Mouse (Mus musculus) 3134 (cell line): ENCODE data around the gene Atrx.
A peak's percentile ranks its signal among the peaks of the same experiment; 100 is the strongest.

Source experiments
- DNase-seq: peaks from one replicate; pipeline ENCODE4 v3.0.0-alpha.2; 2011; ENCODE audit warnings: low spot score; ENCODE audit not compliant: insufficient read length; ENCODE audit errors: extremely low read depth

The Atrx gene

DNA sequence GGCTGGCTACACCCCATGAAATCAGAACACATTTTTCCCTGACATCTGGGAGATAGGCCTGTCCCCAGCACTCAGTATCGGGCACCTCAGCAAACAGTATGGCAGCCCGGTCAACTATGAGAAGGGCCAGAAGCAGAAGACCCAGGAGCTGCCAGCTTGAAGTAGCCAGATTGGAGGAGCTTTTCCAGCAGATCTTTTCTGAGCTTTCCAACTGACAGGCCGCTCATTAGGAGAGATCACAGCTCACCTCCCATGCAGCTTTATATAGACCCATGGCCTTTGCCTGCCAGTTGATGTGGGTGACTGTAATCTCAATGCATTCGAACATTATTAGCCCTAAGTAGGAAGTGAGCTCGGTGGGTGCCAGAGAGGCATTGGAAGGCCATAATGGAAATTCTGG lies 155.9 kb downstream of the Atrx start:
- DNase-seq = no peak

DNA sequence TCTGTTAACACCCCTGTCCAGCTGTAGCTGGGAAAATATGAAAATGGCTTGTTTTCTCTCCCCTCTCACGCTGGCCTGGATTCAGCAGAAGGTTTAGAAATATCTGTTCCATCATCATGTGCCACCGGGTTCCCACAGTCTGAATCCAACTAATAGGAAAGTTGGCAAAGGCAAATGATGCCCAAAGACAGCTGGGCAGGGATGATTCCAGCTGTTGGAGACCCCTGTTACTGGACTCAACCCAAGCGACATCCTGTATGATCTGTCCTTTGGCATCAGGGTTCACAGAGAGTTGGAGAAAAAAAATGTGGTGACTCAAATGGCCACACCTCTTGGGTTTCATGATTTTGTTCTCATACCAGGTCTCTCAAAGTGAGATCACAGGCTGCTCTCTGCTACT lies 161.3 kb downstream of the Atrx start:
- no peak for DNase-seq

DNA sequence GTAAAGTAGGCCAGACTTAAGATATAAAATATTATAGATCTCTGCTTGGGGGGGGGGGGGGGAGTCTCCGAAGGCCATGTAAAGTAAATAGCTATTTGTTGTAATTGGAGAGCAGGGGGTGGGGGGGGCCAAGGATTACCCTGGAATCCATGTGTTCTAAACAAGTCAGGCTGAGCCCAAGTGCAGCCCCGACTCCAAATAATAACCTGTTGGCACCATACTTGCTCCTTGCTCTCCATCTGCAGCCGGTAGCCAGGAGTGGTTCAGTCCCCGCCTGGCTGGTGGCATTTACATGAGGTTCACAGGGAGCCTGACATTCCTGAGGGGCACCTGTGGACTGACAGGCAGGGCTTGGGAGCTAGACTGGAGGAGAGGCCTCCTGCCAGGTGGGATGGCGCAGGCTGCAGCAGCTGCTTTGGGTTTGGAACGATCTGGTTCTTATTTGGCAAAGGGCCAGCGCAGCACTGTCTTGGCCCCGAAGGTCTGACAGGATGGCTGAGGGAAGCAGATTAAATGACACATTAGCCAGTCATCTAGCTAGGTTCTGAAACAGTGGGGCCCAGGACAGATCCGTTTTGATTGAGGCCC lies 161.9 kb downstream of the Atrx start:
- peak; percentile 45 for DNase-seq

GRCm38 (mm10) chrX:105766013-105766412 lies 163.2 kb downstream of the Atrx start:
- no peak for DNase-seq

DNA sequence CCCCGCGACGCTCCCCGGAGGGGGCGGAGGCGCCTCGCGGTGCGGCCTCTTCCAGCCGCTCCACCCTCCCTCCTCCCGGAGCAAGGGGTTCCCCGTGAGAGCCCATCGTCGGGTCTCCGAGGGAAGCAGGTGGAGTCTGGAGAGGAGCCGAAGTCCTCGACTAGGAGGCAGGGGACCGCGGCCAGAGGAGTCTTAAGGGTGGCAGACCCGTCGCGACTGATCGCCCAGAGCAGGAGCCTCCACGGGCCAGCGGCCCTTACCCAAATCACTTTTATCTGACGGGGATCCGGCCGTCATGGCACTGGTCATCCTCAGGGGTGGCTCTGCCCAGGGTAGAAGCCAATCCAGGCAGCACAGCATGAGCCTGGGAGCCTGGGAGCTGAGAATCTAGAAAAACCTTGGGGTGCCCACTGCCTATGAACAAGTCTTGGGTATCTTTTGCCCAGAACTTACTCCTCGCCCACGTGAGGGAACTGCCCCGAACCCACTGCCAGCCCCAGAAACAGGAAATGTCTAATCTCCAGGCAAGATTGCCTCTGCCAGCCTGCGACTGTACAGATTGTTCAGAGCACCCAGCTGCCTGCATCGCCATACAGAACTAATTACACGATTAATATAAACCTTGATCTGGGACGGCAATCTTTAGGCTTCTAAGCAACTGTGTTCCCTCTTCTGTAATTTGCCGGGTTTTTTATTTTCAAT lies 164.0 kb downstream of the Atrx start:
- DNase-seq = no peak

GRCm38 (mm10) chrX:105764162-105765004 lies 164.8 kb downstream of the Atrx start, which contains the start of gene Fgf16:
Gene Fgf16 (plus strand): TSS chrX:105764279.
- DNase-seq = no peak

DNA sequence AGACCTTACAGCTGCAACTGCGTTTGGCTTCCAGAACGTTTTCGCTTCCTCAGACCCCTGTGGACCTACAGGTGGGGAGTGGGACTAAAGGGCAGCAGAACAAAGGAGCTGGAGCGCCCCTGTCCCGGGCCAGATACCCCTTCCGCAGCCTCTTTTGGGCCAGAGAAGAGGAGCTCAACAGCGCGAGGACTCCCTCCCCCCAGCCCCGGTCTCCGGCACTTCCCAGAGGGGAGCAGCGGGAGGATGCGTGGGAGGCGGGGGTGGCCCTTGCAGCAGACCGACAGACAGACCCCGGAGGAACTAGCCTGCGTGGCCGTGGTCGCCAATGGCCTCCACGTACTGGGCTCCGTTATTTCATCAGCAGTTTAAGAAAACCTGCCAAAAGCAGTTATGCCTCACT lies 165.6 kb downstream of the Atrx start:
- no peak for DNase-seq

- no peak for DNase-seq
These were observed 166.2 kb downstream of the Atrx start for GRCm38 (mm10) chrX:105762847-105763527.
